Mouse (Mus musculus) neutrophil, adult 5-6 weeks (primary cell): ENCODE measurements around the gene Pafah1b1. TPM values are rescaled to one million over a fixed set of nuclear protein-coding genes. Genes with fewer than 3 reads are reported as not detected.
A peak's percentile ranks its signal among the peaks of the same experiment; 100 is the strongest.

Experiments used
- ATAC-seq: fragments of 151-379, 151-347 bp; 2 replicates; pipeline ENCODE4 v1.8.0; 2017; ENCODE audit warnings: mild to moderate bottlenecking, moderate TSS enrichment; ENCODE audit not compliant: insufficient number of reproducible peaks, poor library complexity, low FRiP score, severe bottlenecking; ENCODE audit errors: extremely low read depth
- total RNA-seq: library from RNA; stranded (forward); fragments of 200-1000 nt; gene quantifications from 2 replicates; pipeline ENCODE4 v1.2.3, GENCODE M21; 2017

The Pafah1b1 gene
- total RNA-seq, 1 experiment from 2014 or later: 112 TPM

DNA sequence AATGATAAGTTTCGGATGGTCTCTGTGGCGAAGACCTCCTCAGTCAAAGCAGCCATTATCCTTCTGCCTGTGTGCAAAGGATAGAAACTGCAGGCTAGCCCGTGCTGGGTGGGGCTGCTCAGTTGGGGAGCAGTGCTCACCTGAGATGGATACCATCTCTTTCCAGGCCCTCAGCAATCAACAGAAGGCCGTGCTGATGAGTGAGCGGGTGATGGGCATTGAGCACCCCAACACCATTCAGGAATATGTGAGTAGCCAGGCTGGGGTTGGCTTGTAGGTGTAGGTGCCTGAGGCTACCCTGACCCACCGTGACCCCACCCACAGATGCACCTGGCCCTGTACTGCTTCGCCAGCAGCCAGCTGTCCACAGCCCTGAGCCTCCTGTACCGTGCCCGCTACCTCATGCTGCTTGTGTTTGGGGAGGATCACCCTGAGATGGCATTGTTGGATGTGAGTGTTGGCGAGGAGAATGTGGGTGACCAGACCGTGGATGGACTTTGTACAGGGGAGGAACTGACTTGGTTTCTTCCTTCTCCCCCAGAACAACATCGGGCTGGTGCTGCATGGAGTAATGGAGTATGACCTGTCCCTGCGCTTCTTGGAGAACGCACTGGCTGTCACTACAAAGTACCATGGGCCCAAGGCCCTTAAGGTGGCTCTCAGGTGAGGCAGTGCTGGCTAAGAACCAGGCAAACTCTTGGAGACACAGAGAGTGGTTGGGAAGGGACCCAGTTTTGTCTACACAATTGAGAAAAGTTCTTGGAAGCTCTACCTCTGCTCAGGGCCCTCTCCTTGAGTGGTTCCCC, 57.5 kb downstream of the Pafah1b1 start:
- no peak for ATAC-seq

DNA sequence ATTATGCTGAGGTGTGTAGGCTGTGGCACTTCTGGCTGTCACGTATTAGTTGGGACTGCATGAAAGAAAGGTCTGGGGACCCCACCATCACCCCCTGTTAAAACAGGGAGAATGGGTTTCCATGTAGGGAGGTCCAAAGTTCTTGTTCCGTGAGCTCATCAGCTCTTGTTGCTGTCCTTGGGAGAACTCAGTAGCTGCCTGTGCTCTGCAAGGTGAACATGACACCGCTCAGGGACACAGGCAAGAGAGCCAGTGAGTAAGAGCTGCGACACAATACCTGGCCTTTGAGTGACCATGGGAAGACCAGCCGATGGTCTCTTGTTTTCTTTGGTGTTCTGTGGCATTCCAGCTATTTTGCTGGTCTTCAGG, 58.2 kb downstream of the Pafah1b1 start:
- no peak for ATAC-seq

DNA sequence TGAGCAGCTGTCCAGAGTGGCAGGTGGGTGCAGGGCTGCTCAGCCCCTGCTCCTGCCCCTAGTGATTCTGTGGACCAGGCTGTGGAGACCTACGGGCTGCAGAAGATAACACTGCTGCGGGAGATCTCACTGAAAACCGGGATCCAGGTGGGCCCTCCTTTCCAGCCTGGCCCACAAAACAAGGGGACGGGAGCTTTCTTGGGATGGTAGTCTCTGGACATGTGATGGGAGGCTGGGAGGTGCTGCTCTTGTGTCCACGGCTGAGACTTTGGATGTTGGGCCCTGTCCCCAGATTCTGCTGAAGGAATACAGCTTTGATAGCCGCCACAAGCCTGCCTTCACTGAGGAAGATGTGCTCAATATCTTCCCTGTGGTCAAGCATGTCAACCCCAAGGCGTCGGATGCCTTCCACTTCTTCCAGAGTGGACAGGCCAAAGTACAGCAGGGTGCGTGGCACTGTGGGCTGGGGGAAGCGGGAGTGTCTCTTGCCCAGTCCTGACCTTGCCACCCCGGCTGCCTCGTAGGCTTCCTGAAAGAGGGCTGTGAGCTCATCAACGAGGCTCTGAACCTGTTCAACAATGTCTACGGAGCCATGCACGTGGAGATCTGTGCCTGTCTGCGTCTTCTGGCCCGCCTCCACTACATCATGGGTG, 58.7 kb downstream of the Pafah1b1 start:
- ATAC-seq: no peak

DNA sequence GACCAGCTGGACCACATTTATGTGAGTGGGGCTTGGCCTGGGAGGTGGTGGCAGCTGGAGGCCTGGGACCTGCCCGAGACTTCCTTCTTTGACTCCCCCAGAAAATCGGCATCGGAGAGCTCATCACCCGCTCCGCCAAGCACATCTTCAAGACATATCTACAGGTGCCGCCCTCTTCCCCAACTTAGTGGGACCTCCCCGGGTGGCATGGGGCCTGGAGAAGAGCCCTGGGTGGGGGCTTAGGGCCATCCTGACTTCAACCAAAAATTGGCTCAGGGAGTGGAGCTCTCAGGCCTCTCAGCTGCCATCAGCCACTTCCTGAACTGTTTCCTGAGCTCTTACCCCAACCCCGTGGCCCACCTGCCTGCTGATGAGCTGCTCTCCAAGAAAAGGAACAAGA, 59.6 kb downstream of the Pafah1b1 start:
- ATAC-seq: no peak

DNA sequence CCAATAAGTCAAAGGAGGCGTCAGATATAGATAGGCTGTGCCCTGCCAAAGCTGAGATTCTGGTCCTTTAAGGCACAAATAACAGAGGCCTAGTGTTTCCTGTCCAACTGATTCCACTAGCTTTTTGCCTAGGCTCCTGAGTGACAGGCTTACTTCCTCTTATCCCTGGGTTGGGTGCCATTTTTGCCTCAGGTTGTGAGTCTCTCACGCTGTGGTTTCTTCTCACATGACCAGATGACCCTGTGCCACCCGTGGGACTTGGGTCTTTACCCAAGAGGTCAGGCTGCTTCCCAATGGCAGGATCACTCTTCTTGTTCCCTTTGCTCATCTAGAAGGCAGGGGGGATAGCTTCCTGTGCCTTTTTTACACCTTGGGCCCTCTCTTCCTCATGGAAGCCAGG, 60.2 kb downstream of the Pafah1b1 start:
- ATAC-seq: no peak

DNA sequence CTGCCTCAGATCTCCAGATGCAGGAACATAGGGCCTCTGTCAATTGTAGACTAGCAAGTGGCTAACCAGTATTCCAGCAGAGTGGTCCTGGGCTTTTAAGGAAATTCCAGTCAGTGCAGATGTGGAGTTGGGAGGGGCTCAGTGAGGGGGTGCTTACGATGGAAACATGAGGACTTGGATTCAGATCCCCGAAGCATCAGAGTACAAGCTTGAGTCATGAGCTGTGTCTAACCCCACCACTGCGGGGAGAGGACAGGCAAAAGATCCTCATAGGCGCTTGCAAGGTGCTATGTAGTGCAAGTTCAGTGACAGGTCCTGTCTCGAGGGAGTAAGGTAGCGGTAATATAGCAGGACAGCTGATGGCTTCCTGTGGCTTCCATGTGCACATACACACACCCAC, 62.2 kb downstream of the Pafah1b1 start:
- ATAC-seq: no peak

DNA sequence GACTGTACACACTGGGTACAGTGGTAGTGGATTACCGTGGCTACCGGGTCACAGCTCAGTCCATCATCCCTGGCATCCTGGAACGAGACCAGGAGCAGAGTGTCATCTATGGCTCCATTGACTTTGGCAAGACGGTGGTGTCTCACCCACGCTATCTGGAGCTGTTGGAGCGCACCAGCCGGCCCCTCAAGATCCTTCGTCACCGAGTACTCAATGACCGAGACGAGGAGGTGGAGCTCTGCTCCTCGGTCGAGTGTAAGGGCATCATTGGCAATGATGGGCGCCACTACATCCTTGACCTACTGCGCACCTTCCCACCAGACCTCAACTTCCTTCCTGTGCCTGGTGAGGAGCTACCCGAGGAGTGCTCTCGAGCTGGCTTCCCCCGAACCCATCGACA, 62.8 kb downstream of the Pafah1b1 start:
- no peak for ATAC-seq

DNA sequence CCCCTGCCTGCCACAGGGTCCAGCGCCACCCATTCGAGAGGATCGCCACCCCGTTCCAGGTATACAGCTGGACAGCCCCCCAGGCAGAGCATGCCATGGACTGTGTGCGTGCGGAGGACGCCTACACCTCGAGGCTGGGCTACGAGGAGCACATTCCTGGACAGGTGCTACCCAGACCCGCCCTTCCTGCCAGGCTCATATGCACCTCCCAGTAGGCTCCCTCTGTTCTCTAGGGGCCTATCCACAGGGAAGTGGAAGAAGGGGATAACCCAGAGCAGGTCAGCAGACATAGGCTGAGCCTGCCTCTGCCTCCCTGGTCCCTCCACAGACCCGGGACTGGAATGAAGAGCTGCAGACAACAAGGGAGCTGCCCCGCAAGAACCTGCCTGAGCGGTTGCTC, 64.1 kb downstream of the Pafah1b1 start:
- ATAC-seq: no peak

DNA sequence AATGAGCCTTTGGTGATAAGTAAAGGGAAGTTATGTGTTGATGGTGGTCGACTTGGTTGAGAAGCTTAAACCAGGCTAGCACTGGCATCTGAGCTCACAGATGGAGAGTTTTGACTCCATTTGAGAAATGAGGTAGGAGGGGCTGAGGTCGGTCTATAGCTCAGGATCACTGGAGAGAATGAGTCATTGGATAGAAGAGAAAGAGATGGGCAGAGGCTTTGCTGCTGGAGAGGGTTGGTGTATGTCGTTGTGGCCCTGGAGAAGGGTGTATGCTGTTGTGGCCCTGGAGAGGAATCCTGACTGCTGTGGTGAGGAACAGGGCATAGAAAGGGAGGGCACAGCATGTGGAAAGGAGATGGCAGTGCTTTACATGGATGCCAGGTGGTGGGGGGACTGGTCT, 68.5 kb downstream of the Pafah1b1 start:
- no peak for ATAC-seq

DNA sequence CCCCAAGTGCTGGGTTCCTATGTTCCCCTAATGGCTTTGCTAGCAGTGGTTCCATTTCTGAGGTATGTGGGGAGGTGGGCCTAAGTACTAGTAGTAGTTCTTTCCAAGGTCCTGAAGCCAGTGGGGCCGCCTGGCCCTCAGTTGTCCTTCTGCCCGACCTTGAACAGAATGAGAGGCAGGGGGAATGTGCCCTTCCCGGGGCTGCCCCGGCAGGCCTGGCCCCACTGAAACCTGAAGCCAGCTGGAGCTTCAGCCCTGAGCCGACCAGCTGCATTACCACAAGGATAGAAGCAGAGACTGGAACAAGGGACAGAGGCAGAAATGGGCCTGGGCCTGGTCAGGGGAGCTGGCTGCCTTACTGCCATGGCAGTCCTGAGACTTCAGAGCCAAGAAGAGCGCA, 71.1 kb downstream of the Pafah1b1 start:
- ATAC-seq: no peak

DNA sequence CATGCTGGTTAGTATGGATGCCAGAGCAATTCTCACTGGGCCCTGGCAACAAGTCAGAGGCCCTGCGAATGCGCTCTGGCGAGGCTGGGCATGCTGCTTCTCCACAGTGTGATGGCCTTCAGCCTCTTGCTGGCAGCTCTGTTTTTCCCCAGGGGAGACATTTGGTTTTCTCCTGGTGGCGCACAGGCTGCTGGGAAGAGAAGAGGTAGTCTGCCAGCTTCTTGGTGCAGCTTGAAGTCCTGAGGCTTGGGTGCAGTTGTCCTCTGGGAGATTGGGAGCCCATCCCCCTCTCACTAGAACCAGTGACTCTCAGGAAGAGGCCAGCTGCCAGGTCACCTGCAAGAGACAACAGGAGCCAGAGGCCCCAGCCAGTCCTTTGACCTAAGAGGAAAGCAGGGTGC, 71.7 kb downstream of the Pafah1b1 start:
- no peak for ATAC-seq

DNA sequence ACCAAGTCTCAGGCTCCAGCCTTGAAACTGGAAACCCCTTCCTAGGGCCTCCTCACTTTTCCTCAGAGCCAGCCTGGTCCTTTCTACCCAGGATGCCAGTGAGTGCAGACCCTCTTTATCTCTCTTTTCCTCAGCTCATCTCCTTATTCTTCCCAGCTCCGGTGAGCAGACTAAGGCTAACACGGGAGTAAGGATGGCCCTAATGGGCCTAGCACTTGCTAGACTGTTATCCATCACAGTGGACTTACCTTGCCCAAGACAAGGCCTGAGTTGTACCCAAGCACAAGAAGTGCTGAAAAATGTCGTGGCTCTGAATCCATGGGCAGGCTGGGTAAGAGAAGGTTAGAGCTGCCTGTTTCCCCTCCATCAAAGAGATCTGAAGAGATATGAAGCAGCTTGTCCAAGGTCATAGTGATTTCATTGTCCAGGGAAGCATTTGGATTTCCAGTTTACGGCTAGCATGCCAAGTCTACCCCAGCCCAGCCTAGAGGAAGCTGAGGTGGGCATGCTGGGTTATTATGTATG, 73.8 kb downstream of the Pafah1b1 start:
- ATAC-seq: no peak

DNA sequence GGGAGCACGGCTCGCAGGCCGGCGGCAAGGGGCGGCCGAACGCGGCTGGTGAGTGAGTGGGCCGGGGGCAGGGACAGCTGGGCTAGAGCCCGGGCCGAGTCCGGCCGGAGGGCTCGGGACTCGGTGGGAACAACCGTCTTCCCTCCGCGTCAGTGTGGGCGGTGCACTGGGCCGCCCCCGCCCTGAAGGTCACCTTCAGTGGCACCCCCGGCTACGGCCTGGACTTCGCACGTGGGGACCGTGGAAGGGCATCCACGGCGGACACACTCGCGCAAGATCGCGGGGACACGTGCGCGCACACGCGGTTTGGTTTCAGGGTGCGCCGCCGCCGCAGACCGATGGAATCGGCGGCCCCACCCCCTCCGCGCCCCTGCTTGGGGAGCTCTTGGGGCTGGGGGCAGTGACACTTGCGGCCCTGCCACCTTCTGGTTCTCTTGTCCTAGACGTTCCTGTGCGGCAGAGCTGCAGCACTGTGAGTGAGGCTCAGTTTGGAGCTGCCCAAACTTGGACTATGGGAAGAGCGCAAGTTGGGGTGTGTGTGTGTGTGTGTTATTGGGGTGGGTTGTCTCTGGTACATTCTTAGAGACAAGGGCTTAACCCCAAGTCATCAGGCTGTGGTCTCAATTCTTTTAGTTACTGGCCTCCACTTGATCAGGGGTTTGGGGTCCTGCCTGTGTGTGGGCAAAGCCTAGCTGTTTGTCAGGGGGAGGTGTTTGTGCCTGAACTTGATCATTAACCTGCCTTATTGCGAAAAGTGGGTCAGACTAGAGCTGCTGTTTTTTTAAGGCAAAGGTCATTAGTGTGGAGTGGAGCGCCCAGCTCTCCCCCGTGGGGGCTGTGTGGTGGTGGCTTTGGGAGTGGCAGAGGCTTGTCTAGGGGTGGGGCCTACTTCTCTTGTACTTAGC, 74.6 kb downstream of the Pafah1b1 start:
- no peak for ATAC-seq

DNA sequence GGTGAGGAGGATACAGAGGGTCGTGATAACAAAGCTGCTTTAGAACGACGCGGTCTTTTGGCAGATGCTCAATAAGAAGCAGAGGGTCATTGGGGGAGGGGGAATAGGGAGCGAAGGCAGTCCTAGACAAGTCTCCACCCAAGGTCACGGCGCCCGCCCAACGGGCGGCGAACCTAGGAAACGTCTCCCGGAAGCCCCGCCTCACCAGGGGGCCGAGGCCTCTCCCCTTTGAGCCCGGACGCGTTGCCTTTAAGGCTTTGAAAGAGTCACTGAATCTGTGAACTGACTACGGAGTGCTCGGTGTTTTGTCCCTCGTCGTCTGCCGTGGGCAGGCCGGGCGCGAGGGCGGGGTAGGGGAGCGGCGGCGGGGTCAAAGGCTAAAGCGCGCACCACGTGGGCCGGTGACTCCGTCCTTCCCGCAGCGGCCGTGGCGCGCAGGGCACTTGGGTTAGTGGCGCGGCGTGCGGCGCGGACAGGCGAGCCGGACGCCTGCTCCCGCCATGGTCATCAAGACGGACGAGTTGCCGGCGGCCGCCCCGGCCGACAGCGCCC, 75.3 kb downstream of the Pafah1b1 start, which contains the start of gene Cluh:
TSS of gene Cluh (plus strand) at position 401 of the 552 bp plus-strand sequence.
- peak; percentile 90 for ATAC-seq

DNA sequence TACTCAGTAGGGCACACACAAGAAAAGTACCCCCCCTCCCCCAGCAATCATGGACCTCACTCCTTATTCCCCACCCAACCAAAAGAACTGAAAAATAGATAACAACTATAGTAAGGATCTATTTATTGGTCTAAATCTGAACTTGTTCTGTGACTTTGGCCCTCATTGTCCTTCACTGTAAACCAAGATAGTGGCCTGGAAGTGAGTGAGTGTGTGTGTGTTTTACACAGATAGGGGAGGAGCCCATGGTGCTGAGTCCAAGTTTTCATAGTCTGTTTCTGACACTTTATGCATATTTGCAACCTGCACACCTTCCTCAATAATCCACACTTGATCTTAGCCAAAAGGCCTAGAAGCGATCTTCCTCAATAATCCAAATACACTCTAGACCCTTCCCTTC, 75.8 kb downstream of the Pafah1b1 start:
- no peak for ATAC-seq

DNA sequence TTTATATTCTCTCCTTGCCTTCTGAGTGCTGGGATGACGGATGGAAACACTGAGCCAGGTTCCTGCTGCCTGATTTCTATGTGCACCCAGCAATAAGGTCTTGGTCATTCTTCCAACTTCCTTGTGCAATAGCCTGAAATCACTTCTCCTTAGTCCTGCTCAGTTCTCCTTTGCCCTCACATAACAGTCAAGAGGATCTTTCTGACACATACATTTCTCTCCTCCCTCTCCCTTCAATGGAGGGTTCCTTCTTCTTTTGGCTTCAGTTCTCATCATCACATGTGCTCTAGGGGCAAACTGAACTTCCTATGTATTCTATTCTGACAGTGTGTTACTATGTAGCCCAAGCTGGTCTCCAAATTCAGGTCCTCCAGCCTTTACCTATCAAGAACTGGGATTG, 76.5 kb downstream of the Pafah1b1 start:
- ATAC-seq: peak; percentile 65

DNA sequence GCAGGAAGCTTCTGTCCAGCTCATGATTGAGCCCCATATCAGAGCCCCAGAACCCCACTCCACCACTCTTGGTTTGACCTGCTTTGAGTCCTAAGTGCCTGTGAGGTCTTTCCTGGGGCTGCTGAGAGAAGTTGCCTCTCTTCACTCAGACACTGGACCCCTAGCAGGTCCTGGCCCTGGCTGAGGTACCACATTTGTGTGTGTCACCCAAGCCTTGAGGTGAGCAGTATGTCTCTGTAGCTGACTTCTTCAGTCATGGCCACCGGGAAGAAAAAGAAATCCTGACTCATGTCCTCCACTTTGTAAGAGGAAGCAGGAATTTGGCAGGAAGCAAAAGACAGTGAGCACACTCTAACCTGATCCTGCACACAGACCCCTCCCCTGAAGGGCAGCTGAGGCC, 84.8 kb downstream of the Pafah1b1 start:
- ATAC-seq: no peak

DNA sequence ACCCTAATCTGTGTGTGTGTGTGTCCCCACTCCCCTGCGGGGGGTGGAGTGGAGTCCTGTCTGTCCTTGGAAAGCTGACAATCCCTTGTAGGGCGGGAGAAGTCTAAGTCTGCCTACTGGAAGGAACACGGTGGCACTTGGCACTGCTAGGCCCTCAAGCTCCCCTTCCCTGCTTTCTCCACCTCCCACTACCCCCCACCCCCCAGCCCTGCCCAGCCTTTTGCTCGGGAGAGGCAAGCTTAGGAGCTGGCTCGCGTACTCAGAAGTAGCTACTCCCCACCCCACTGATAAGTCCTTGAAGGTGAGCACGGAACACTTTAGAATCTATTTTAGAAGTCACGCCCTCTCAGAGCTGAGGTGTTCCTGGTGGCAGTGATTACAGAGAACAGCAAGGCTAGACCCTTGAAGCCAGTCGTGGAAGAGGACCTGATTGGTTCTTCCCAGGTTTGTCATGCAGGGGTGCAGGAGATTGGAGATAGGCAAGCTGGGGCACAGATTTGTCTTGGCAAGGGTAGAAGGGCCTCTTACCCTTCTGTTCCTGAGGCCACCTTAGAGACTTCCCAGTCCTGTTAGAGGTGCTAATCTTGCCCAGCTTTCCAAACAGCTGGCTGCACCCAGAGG, 85.6 kb downstream of the Pafah1b1 start:
- no peak for ATAC-seq
